Mouse (Mus musculus) erythroblast, embryonic 14.5 days (primary cell): ENCODE results near the gene Moap1. TPM values are rescaled to one million over a fixed set of nuclear protein-coding genes. Genes with fewer than 3 reads are reported as not detected.

ENCODE experiments used
- H3K27me3 ChIP-seq: 2 replicates; pipeline ENCODE4 v1.6.1; 2012; ENCODE audit warnings: inconsistent platforms; ENCODE audit not compliant: control insufficient read depth
- H3K36me3 ChIP-seq: 2 replicates; pipeline ENCODE4 v1.6.1; 2012; ENCODE audit warnings: mild to moderate bottlenecking, inconsistent platforms; ENCODE audit not compliant: control insufficient read depth
- H3K4me1 ChIP-seq: 2 replicates; pipeline ENCODE4 v1.6.1; 2012; ENCODE audit warnings: inconsistent platforms; ENCODE audit not compliant: control insufficient read depth
- H3K4me3 ChIP-seq: replicated peaks from 2 replicates; pipeline ENCODE3; 2012; ENCODE audit warnings: moderate library complexity, mild to moderate bottlenecking, inconsistent platforms
- H3K9me3 ChIP-seq: 2 replicates; pipeline ENCODE4 v1.6.1; 2012; ENCODE audit warnings: low read length, inconsistent platforms, mixed read lengths; ENCODE audit not compliant: control insufficient read depth
- GATA1 ChIP-seq: IDR thresholded peaks from 2 replicates; pipeline ENCODE4 v1.6.1; 2012; ENCODE audit warnings: low read length, inconsistent platforms, mixed read lengths
- TAL1 ChIP-seq: IDR thresholded peaks from 3 replicates; pipeline ENCODE4 v1.6.1; 2012; ENCODE audit warnings: low read length, inconsistent platforms, mixed read lengths
- polyA plus RNA-seq: library from polyadenylated mRNA; stranded (reverse); fragments of >175 nt; gene quantifications from 2 replicates; pipeline ENCODE4 v1.2.3, GENCODE M21; 2012

Moap1 gene
- polyA plus RNA-seq, 1 experiment: not detected

DNA sequence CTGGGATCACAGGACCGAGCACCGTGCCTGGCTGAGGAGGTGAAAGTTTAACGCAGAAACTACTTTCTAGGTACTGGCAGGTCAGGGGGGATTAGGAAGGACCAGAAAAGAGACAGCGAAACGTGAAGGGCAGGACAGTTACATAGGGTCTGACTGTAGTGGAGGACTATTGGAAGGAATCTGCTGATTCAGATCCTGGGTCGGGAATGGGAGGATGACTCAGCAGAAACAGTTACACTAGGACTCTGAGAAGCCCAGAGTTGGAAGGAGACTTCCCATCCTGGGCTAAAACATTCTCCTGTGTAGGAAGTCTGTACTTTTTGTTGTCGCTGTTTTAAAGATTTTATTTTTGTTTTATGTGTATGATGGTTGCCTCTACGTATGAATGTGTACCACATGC, 28.1 kb upstream of the Moap1 start:
- Histone ChIP-seq H3K4me3 (no peak overlapping the region), H3K4me1 (no peaks in the 10 kb centered on the region; the same call in 1 of the 2 replicates), H3K36me3 (peaks cover 99% of the 10 kb centered on the region), H3K9me3 (peaks cover 7% of the 10 kb centered on the region), H3K27me3 (no peaks in the 10 kb centered on the region)
- TF ChIP-seq GATA1: no peak
- TF ChIP-seq TAL1: no peak

DNA sequence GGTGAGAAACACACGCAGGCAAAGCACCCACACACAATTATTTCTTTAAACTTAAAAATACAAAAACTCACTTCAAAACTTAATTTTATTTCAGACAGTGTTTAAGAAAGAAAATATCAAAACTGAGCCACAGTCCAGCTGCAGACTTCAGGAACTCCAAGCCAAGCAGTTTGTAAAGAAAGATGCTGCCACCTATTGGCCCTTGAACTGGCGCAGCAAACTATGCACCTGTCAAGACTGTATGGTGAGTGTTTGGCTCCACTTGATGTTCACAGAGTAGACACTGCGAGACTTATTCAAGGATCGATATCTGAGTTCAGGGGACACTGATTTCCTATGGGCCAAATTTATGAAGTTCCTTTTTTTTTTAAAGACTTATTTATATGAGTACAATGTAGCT, 25.5 kb upstream of the Moap1 start:
- Histone ChIP-seq H3K9me3 (peaks cover 7% of the 10 kb centered on the region), H3K27me3 (no peaks in the 10 kb centered on the region), H3K36me3 (peaks cover 97% of the 10 kb centered on the region), H3K4me1 (no peaks in the 10 kb centered on the region; the same call in 1 of the 2 replicates), H3K4me3 (no peak overlapping the region)
- TF ChIP-seq GATA1 (no peak), TAL1 (no peak)

DNA sequence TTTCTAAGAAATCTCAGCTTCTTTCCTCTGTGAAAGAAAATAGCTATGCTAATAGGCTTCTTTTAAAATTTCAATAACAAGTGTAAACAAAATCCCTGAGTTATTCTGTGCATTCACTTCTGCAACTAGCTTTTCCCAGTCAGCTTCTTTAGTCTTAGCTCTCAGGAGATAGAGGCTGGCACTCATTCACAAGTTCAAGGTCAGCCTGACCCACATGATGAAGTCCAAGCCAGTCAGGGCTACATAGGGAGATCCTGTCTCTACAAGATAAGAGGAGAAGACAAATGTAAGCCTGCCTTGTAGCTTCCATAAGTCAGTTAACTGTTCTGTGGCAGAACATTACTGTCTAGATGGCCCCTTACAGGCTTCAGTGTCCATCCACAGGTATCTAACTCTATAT, 20.2 kb upstream of the Moap1 start:
- peaks cover 83% of the 10 kb centered on the region for H3K36me3 ChIP-seq
- no peaks in the 10 kb centered on the region for H3K27me3 ChIP-seq
- no peak for TF ChIP-seq GATA1
- no peak for TF ChIP-seq TAL1
- H3K4me1 ChIP-seq: peaks cover 17% of the 10 kb centered on the region
- no peak overlapping the region for H3K4me3 ChIP-seq
- H3K9me3 ChIP-seq: no peaks in the 10 kb centered on the region

DNA sequence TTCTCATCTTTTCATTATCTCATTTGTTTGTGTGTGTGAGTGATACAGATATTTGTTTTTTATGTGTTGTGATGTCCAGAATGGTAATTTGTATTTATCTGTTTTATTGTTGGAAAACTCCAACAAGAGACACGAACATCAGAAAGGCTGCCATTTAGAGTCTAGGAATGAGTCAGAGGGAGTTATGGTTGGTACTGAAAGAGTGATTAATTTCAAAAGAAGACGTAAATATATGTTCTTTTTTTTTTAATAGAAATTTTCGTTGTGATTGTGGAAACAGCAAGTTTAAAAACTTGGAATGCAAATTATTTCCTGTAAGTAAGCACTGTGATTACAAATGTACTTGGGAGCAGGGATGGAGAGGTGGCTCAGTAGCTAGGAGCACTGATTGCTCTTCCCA, 18.2 kb upstream of the Moap1 start:
- Histone ChIP-seq H3K36me3 (peaks cover 63% of the 10 kb centered on the region), H3K4me3 (no peak overlapping the region), H3K4me1 (peaks cover 29% of the 10 kb centered on the region), H3K27me3 (no peaks in the 10 kb centered on the region), H3K9me3 (no peaks in the 10 kb centered on the region)
- TF ChIP-seq GATA1 (no peak), TAL1 (no peak)

DNA sequence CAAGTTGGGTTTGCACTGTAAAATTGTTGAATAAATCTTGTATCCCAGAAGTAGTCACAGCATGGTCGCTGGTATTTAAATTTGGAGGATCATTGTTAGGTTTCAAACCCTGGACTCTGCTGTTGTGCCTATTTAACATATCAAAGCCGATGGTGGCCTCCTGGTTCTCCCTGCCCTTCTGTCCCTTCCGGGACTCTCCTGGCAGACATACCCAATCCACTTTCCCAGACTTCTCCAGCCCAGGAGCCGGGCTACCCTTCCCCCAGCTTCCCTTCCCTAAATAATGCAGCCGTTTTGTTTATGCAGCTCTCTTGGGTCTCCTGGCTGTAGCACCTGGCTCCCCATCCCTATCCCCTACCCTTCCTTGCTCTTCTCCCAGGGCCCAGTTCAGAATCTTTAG, 15.5 kb upstream of the Moap1 start:
- no peaks in the 10 kb centered on the region for H3K27me3 ChIP-seq
- TF ChIP-seq GATA1 (no peak), TAL1 (no peak)
- H3K4me1 ChIP-seq: peaks cover 44% of the 10 kb centered on the region
- peaks cover 57% of the 10 kb centered on the region for H3K36me3 ChIP-seq
- H3K4me3 ChIP-seq: peak overlapping the region; percentile 97
- peaks cover 2% of the 10 kb centered on the region; the same call in 1 of the 2 replicates for H3K9me3 ChIP-seq

DNA sequence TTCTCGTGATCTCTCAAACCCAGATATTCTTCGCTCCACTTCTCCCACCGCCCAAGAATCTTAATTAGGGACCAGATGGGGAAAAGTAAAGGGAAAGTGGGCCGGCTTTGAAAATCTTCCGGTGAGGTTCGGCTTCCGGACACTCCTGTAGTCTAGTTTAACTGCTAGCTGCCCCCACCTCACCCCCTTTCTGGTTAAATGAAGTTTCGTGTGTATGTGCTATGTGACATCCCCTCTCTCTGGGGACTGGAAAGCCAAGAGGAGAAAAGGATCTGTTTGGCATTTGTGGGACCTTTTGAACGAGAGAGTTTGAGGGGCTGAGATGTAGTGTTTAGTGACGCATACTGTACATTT, 14.9 kb upstream of the Moap1 start, which contains the start of gene Gm20604:
TSS of gene Gm20604 (minus strand) at position 270 of the 354 bp plus-strand sequence.
- Histone ChIP-seq H3K36me3 (peaks cover 56% of the 10 kb centered on the region), H3K9me3 (peaks cover 2% of the 10 kb centered on the region; the same call in 1 of the 2 replicates), H3K4me1 (peaks cover 44% of the 10 kb centered on the region), H3K4me3 (peak within 1 kb of the TSS; percentile 97), H3K27me3 (no peaks in the 10 kb centered on the region)
- TF ChIP-seq TAL1 (no peak), GATA1 (no peak)

DNA sequence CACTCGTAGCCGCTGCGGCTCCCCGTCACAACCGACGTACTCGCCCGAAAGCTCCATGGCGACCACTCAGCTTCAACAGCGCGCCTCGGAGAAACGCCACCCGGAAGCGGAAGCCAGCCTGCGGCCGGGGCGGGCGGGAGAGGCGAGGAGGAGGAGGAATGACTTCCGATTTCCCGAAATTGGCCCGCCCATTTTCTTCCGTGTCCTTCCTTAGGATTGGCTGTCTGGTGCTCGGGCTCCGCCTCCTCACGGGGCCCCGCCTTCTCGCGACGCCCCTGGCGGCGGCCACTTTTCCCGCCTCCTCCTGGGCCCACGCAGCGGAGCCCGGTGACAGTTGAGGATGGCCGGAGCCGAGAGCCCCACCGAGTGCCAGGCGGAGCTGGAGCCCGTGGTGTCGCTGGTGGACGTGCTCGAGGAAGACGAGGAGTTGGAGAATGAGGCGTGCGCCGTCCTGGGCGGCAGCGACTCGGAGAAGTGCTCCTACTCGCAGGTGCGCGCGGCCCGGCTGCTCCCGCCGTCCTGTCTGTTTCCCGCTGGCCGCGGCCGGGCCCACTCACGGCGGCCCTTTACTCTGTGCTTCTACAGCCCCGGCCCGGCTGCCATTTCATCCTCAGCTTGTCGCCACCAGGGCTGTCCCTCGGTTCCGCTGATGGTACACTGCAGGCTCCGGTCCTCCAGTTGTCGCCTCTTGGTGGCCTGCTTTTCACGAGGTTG, 14.4 kb upstream of the Moap1 start, which contains the start of the genes Gm28051, Gon7 and Ubr7:
TSS of gene Gm28051 (minus strand) at position 77 of the 714 bp plus-strand sequence.
TSS of gene Gon7 (minus strand) at position 115 of the 714 bp plus-strand sequence.
TSS of gene Ubr7 (plus strand) at position 279 of the 714 bp plus-strand sequence.
- Histone ChIP-seq H3K27me3 (no peaks in the 10 kb centered on the region), H3K36me3 (peaks cover 53% of the 10 kb centered on the region)

DNA sequence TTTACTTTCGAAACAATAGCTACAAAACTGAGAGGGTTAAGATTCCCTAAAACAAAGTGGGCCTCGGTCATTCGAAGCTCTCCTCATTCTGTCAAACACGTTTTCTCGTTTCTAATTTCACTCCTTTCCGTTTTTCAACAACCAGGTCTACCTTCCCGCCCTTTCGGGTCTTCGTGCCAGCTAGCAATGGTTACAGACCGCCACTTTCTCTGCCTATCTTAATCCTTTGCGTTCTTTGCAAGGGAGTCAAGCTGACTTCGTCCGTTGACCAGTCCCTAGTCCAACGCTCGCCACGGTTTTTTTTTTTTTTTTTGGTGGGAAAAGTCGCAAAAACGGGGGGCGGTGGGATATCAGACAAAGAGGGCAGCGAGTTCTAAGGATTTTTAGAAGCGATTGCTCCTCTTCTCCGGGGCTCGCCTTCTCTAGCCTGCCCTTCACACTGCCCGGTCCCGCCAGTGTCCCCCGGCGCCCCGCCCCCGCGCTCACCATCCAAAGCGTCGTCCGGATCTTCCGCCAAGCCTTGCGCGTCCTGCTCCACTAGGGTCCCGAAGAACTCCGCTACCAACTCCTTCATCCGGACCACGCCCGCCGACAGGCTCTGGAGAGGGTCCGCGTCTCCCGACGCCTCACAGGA, 13.7 kb upstream of the Moap1 start:
- TF ChIP-seq TAL1 (no peak), GATA1 (no peak)
- Histone ChIP-seq H3K9me3 (peaks cover 2% of the 10 kb centered on the region; the same call in 1 of the 2 replicates), H3K4me1 (peaks cover 44% of the 10 kb centered on the region), H3K4me3 (peak overlapping the region; percentile 97), H3K36me3 (peaks cover 52% of the 10 kb centered on the region), H3K27me3 (no peaks in the 10 kb centered on the region)

More for the DNA sequence above, 14.4 kb upstream of the Moap1 start, which contains the start of the genes Gm28051, Gon7 and Ubr7:
- H3K4me3 ChIP-seq: peak within 1 kb of the TSS; percentile 97
- peaks cover 2% of the 10 kb centered on the region; the same call in 1 of the 2 replicates for H3K9me3 ChIP-seq
- H3K4me1 ChIP-seq: peaks cover 44% of the 10 kb centered on the region
- TF ChIP-seq TAL1 (no peak), GATA1 (no peak)

DNA sequence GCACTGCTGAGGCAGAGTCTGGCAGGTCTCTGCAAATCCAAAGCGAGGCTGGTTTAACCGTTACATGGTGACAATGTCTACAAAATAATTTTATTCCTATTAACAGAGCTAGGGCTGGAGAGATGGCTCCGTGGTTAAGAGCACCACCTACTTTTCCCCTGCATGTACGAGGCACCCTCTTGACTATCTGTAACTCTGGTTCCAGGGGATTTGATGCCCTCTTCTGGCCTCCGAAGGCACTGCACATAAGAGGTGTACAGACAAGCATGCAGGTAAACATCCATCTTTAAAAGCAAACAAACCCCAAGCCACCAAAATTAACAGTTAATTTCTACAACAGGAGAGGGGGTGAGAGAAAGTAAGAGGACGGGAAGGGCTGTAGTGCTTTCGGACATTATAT, 12.8 kb upstream of the Moap1 start:
- Histone ChIP-seq H3K9me3 (peaks cover 2% of the 10 kb centered on the region; the same call in 1 of the 2 replicates), H3K27me3 (no peaks in the 10 kb centered on the region), H3K4me1 (peaks cover 44% of the 10 kb centered on the region), H3K4me3 (peak overlapping the region; percentile 97), H3K36me3 (peaks cover 47% of the 10 kb centered on the region)
- TF ChIP-seq TAL1 (no peak), GATA1 (no peak)
